Mouse (Mus musculus) urinary bladder, postnatal 14 days (tissue): Measurements from ENCODE around the gene Mtcl1.

Source experiments
- DNase-seq: peaks from one replicate; pipeline ENCODE4 v3.0.0; 2021; ENCODE audit warnings: low spot score

Gene Mtcl1

DNA sequence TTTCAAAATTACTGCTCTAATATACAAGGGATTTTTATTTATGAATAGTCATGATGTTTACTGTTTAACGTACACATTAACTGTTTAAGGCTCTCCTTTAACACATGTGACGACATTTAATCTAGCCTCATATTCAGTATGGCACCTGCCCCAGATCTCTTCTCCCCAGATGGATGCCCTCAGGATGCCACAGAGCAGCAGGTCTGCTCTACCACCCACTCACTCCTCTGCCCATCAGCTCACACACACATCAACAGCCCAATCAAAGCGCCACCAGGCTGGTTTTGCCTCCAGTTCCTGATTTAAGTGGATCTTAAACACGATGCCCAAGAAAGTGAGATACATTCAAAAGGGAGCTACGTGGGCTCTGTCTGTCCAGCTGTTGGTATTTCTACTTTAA lies 41.1 kb downstream of the Mtcl1 start:
- no peak for DNase-seq

DNA sequence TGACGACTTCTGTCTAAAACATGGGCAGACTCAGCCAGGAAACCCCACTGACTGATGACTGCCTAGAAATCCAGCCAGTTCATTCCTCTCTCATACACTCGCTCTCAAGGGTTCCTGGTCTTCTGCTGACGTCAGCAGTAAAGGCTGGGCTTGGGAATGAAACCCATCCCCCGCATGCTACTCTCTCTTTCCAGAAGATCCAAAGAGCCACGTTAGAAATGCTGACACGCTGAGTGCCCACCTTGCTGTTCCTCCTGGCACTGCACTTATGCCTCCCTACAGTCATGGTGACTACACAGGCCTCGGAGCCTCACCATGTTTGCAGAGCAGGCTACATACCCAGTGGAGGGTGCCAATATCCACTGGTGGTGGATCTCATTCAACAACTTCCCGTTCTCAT lies 41.7 kb downstream of the Mtcl1 start:
- no peak for DNase-seq

DNA sequence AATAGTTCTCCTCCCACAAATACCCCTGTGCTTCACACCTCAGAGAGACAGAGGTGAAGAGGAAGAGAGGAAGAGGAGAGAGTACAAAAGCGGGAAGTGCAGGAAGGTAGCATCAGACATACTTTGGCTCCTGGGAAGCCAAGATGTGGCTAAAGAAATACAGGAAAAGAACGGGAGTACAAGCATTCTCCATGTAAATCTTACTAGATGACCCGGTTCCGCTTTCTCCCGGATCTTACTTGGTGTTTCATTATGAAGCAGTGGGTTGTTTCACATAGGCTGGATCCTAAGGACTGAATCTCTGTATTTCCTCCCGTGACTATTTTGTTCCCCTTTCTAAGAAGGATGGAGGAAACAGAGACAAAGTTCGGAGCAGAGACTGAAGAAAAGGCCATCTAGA lies 43.9 kb downstream of the Mtcl1 start:
- no peak for DNase-seq

DNA sequence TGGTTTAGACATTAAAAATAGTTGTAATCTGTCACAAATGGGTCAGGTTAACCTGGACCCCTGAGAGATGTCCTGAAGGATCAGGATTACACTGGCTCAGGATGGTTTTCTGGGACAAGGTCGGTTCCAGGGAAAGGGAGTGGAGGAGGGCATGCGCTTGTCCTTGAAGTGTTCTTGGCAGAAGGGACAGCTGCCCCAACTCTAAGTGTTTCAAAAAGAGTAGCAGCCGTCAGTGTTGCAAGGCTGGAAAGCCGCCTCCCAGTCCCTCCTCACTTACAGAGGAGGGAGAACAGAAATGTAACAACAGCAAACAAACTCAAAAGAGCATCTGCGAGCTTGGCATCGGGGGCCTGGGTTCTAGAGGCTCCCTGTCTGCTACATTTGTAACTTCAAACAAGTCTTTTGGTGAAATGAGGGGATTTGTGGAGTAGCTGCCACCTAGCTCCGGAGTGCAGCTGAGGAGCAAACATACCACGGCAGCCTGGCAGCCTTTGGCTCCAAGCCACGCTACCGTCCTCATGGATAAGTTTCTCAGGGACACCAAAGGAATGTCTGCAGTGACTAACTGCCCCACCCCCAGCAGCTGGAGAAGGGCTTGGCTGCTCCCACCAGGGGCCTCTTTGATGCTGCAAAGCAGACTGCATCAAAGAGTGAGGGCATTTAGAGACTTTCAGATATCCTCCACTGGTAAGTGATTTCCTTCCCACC lies 44.5 kb downstream of the Mtcl1 start:
- DNase-seq = peak; percentile 49

DNA sequence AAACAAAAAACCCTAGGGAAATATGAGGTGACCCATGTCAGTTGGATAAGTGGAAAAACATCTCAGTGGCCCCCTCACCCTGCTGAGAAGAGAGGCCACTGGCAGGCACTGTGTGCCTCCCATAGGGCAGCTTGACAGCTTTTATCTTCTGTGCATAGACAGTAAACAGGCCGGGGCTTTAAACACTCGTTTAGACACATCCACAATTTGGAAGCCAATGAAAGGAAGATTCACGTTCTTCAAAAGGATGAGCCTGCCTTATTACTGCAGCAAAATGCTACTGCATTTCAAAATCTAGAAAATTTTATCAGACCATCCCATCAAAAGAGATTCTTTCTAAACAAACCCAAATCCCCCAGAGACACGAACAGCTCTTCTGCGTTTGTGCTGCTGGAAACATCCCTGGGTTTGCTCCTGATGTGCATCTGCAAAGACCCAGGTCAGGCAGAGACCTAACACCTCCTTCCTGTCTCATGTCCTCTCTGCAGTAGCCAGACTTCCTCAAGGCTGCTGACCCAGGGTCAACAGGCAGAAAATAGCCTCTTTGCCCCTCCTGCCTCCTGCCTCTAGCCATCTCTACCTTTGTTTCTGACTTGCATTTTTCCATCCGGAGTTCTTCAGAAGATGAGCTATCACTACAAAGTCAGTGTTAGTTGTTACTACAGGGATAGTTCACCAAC lies 46.6 kb downstream of the Mtcl1 start:
- DNase-seq = no peak

DNA sequence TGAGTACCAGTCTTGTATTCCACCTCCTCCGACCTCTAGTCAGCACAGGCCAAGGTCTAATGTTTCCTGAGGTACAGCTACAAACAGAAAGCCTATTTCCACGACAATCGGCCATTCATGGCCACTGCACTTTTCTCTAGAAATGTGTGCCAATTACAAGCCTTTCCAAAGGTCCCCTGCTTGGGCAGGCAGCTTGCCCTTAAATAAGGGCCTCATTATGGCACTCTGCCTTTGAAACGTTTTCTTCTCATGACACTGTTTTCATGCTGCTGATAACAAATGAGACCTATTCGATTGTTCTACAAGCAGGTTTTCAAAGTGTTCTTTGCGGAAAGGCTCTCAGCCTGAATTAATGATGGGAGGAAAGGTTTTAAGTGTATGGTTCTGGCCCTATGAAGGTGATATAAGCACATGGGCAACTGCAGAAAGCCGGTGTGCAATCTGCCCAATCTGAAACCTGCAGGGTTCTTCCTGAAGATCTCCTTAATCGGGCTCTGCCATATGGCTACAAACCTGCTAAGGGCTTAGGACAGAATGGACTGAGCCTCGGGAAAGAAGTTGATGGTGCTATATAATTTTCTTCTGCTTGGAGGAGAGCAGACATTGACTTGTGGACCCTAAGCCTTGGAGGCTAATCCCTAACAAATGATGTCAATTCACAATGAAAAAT lies 47.8 kb downstream of the Mtcl1 start:
- DNase-seq = no peak

DNA sequence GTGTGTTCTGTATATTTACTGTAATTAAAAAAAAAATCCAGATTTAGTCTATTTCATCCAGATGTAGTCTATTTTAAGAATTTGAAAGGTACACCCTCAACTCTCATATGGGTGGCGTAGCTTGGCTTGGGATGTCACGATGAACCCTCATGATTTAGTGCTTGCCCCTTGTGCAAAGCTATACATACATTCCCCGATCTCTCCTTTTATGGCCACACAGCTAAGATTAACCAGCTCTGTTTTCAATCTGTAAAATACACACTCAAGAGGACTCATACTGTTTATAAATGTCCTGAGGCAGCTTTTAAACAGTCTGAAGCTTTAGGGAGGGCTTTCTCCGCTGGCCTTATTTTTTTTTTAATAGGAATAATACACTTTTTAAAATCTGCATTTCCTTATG lies 49.8 kb downstream of the Mtcl1 start:
- DNase-seq = no peak

DNA sequence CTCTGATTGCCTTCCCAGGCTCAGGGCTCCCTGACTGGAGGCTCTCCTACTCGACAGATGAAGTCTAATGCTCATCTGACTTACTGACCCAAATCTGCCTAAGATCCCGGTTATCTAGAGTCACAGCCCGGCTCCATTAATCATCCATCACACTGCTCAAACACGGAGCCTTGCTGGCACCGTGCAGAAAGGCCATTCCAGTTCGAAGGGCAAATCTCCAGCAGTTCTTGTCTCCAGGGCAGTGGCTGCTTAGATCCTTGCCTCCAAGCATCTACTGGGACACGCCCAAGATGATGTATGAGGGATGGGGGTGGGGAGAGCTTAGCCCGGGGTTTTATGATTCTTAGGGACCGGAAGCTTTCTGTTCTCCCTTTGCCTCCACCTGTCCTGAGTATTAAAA lies 55.0 kb downstream of the Mtcl1 start:
- DNase-seq = peak; percentile 32

DNA sequence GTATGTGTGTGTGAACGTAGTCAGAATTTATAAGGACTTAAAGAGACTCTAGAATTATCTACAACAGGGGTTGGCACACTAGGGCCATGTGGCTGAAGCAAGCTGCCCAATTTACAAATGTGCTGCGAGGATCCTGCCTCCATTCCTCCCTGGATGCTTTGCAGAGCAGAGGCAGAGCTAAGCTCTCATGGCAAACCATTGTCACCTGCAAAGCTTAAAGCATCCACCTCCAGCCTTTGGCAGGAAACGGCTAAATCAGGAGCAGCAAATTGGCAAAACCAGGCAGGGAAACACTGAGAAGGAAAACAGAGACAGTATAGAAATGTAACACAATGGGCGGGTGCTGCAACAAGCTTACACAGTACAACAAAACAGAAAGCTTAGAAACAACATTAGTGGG lies 61.2 kb downstream of the Mtcl1 start:
- no peak for DNase-seq

DNA sequence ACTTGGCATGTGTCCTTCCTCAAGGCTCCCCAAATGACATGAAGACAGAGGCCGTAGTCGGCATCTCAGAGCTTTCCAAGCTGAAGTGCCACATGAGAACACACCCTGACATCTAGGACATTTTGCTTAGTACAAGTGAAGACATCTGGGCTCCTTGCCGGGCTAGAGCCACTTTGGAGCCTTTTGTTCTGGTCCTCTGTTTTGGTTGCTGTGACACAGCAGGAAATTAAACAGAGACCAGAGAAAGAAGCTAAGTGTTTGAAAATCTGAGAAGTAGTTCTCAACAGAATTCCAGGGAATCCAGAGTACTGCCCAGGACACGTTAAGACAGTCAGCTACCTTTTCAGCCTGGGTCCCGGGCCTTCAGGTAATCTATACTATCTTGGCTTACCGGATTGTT lies 68.2 kb downstream of the Mtcl1 start:
- no peak for DNase-seq

DNA sequence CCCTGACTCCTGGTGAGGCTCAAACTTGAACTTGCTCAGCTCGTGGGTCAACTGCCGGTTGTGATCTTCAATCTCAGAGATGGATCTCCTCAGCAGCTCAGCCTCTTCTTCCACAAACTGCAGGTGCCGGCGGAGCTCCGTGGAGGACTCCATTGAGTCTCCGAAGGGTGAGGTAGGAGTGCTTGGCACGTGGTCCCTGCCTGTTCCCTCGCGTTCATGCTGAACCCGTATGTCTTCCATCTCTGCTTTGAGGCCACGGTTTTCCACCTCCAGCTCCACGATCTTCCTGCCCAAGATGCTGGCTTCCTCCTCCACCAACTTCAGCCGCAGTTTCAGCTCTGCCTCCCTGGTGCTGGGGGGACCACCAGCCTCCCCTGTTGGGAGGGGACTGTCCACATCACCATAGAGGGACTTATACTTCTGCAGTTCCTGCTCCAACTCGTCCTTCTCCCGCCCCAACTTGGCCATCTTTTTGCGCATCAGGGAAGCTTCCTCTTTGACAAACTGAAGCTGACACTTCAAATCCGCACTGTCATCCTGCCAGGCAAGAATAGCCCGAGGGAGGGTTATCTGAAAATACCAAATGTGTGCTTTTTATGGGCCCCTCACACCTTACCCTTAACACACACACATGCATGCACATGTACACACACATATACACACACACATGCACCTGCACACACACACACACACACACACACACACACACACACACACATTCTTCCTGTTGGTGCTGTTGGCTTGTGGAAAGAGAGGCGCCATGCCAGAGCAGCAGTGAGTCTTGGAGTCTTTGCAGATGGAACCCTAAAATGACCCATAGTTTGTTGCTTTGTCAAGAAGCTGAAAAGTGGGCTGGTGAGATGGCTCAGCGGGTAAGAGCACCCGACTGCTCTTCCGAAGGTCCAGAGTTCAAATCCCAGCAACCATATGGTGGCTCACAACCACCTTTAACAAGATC lies 69.4 kb downstream of the Mtcl1 start:
- DNase-seq = no peak

DNA sequence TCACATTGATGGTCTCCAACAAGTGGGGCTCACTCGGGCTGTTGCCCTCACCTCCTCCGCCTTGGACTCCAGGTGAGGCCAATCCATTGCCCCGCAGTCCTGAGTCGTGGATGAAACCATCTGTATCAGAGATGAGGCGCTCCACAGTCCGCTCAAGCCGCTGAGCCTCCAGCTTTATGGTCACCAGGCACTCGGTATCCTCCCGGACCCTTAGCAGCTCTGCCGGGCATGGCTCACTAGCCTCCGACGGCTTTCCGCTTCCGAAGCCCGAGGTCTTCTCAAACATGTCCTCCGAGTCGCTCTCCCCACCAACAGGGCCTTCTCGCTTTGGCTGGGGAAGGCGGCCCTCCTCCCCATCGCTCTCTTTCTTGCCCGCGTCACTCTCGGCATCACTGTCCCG lies 70.2 kb downstream of the Mtcl1 start:
- no peak for DNase-seq

DNA sequence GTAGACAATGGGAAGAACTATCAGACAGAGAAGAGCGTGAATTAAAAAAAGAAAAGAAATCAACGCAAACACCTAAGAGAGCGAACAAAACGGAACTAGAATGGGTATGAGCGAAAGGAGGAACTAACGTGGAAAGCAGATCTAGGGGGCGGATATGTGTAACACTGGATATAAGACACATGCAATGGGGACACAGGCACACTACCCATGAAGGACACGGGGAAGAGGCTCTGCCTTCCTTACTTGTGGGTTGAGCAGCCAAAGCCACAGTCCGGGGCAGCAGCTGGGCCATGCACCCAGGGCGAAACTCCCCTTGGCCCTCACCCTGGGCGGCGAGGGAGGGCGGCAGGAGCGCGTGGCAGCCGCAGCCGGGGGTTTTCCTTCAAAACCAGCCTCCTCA lies 71.4 kb downstream of the Mtcl1 start:
- no peak for DNase-seq

DNA sequence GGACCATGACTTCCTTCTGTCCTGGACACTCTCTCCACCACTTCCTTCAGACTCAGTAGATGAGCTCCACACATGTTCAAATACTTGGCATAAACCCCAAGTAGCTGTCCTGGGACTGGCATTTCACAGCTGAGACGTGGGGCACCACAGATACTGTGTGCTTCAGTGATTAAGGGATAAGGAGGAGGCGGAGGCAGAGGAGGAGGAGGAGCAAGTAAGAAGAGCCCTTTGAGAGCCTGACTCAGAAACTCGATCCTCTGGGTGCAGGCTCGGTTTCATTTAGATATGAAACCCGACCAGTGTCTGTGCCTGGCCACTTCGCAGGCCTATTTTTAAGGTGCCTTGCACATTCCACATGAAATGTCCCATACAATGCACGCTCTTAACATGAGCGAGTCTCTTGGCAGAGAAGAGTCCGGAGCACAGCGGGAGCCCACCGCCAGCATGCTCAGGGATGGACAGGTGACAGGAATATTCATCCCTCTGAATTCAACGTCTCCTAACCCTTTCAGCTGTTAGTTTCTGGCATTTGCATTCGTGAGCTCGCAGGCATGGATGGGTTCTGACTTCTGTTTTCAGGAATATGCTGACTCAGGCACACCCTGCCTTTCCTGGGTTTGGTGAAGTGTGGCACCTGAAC lies 74.8 kb downstream of the Mtcl1 start:
- no peak for DNase-seq

DNA sequence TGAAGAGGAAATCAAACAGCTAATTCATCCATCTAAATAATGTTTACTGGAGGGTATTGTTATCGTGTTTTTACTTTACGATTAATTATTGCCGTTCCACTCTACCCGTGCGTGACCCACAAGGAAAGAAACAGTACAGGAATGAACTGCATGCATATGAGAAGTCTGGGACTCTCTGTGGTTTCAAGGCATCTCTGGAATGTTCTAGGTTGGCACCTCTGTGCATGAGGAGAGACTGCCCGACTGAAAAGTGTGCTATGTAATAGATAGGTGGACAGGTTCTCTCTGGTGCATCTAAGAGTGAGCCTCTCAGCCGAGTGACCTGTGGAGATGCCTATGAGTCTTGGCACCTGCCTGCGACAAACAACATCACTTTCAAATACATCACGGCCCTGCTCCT lies 78.7 kb downstream of the Mtcl1 start:
- DNase-seq = no peak

DNA sequence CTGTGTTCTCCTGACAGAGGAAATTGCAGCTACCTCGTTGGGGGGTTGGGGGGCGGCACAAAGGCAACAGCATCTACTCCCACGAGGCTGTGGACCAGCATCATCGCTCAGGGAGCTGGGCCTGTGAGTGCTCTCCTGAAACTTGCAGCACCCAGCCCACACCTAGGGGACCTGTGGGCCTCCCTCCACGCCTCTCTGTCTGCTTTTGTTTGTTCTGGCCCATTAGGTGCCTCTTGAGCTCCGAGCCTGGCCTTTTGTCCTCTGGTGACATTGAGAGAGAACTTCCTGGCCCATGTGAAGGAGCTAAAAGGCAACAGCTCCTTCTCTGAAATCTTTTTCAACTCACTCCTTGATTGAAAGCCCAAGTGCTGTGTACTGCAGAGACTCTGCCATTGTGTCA lies 79.8 kb downstream of the Mtcl1 start:
- no peak for DNase-seq

DNA sequence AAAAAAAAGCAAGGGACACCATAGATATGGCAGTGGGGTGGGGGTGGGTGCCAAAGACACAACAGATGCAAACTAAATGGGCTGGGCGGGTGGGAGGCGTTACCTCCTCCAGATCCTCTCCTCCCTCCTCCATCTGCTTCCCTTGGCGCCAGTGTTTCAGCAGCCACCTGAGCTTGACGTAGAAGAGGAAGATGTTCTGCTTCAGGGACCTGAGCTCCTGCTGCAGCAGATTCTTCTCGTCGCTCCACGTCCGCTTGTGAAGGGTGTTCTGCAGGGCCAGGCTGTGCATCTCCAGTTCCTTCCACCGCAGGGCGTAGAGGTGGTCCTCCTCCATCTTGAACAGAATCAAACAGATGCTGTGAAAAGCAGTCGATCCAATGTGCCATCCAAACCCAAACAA lies 81.4 kb downstream of the Mtcl1 start:
- no peak for DNase-seq

DNA sequence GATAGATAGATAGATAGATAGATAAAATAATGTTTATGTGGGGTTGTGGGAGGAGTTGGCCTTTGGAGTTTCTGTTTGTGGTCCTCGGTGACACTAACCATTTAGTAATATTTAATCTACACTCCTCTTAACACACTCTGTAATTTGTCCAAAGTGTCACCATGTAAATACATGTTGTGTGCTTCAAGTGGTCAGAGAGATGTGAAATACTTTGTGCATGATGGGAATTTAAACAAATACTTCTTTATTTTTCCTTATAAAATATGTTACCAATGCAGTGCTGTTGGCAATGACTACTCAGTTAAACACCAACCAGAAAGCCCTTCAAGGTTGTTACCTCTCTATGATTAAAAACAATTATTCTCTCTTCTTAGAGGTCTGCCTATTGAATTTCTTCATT lies 83.9 kb downstream of the Mtcl1 start:
- DNase-seq = no peak

DNA sequence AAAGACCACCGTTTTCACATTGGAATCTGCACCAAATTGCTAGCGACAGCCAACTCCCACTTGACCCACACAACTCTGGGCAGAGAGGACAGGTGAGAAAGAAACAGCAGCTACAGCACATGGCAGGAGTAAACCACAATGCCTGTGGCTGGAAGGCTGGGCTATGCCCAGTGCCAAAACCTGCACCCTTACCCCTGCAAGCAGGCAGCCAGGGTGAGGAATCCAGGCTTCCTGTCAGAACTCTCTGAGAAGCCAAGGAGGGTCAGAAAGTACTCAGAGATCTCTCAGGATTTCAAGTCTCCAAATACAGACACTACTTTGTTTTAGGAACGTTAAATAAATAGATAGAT lies 84.3 kb downstream of the Mtcl1 start:
- no peak for DNase-seq

DNA sequence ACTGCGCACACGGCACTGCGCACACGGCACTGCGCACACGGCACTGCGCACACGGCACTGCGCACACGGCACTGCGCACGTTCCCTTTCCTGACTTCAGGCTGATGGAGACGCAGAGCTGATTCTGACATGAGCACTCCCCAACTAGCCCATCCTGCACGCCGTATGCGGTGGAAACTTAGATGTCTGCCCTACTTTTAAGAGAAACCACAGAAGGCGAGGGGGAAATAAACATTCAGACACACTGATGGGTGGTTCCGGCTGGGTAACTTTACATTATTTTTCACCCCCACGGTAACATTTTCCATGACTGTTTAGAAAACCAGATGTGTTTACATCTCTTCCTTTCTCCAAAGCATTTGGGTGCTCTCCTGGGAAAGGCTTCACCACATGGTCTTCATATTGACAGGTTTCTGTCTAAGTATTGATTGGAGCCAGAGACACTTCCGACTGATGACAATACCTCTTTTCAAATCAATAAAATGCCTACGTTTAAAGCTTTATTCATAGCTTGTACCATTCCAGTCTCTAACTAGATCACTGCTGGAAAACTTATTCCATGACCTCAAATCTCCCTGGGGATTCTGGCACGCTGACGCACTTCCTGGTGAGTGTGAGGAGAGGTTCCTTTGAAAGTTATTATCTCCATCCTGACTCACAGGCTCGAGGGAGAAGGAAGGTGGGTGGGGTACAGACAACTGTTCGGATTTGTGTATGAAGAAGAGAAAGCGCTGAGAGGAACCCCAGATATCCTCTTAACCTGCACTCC lies 84.8 kb downstream of the Mtcl1 start:
- no peak for DNase-seq

DNA sequence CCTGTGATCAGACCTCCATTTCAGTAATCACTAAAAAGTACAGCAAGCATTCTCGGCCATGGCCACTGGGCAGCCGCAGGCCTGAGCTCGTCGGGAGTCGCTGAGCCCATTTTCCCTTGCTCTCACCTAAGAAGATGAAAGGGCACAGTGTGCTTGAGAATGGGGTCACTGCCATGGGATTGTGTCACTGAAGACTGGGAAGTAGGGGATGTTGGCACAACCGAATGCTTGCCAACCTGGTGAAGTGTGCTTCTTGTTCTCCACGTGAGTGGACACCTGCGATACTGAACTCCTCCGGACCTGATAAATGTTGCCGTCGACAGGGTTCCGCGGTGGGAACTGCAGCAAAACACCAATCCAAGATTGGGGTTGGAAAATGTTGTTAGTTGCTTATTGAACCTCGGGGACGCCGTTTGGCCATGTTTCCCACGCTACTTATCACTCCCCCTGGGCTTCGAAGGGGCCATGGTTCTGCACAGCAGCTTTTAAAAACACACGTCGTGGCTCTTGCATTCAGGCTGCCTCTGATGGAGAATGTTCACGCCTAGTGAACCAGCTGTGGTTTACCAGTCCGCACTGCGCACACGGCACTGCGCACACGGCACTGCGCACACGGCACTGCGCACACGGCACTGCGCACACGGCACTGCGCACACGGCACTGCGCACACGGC lies 85.6 kb downstream of the Mtcl1 start:
- DNase-seq = no peak
